Mouse (Mus musculus) intestine, embryonic 16.5 days (tissue): Measurements from ENCODE around the gene Hdac1. TPM values are rescaled to one million over a fixed set of nuclear protein-coding genes. Genes with fewer than 3 reads are reported as not detected.
"Not testable (repeated sequence)": the region's sequence is repeated elsewhere in the genome, so short reads cannot be mapped to it uniquely, and the experiment has no call there.

ENCODE experiments used
- ATAC-seq: fragments of 200-750 bp; cut with Nextera tagmentation; 2 replicates; pipeline ENCODE4 v1.8.0; 2017; ENCODE audit warnings: moderate TSS enrichment, moderate library complexity
- H3K27ac ChIP-seq: fragments of 300-500 bp; sonication (generic); 2 replicates; pipeline ENCODE4 v1.5.1; 2014; ENCODE audit warnings: mild to moderate bottlenecking, low read length
- H3K27me3 ChIP-seq: fragments of 300-500 bp; sonication (generic); replicated peaks from 2 replicates; pipeline ENCODE4 v1.6.1; 2014; ENCODE audit warnings: low read length, control low read depth, mixed read lengths; ENCODE audit not compliant: control insufficient read depth, insufficient read depth
- H3K36me3 ChIP-seq: fragments of 300-500 bp; sonication (generic); 2 replicates; pipeline ENCODE4 v1.6.1; 2014; ENCODE audit warnings: low read length, control low read depth; ENCODE audit not compliant: control insufficient read depth, insufficient read depth
- H3K4me1 ChIP-seq: fragments of 300-500 bp; sonication (generic); 2 replicates; pipeline ENCODE4 v1.6.1; 2014; ENCODE audit warnings: low read length, control low read depth, mixed read lengths; ENCODE audit not compliant: control insufficient read depth, insufficient read depth
- H3K4me2 ChIP-seq: fragments of 300-500 bp; sonication (generic); 2 replicates; pipeline ENCODE4 v1.6.1; 2014; ENCODE audit warnings: low read depth, low read length, control low read depth
- H3K4me3 ChIP-seq: fragments of 300-500 bp; sonication (generic); 2 replicates; pipeline ENCODE4 v1.5.1; 2014; ENCODE audit warnings: mild to moderate bottlenecking, low read length
- H3K9ac ChIP-seq: fragments of 300-500 bp; sonication (generic); 2 replicates; pipeline ENCODE4 v1.6.1; 2014; ENCODE audit warnings: low read depth, low read length
- H3K9me3 ChIP-seq: fragments of 300-500 bp; sonication (generic); 2 replicates; pipeline ENCODE4 v1.6.1; 2016; ENCODE audit warnings: low read length, control low read depth; ENCODE audit not compliant: control insufficient read depth
- WGBS: fragments of 180-500 bp; shearing (Covaris S2); extraction: QIAGEN DNeasy Blood & Tissue Kit; methylation state at CpG from one replicate; pipeline ENCODE4 v1.1.7; 2014; 5-methylcytosine and 5-hydroxymethylcytosine counted together
- polyA plus RNA-seq: library from polyadenylated mRNA; unstranded; fragments of >200 nt; fragmentation: Nextera tagmentation; extraction: Ambion mirVana; gene quantifications from 2 replicates; pipeline ENCODE4 v1.2.1, GENCODE M21; 2015

The Hdac1 gene
- polyA plus RNA-seq, 1 experiment from 2014 or later = 207 TPM

DNA sequence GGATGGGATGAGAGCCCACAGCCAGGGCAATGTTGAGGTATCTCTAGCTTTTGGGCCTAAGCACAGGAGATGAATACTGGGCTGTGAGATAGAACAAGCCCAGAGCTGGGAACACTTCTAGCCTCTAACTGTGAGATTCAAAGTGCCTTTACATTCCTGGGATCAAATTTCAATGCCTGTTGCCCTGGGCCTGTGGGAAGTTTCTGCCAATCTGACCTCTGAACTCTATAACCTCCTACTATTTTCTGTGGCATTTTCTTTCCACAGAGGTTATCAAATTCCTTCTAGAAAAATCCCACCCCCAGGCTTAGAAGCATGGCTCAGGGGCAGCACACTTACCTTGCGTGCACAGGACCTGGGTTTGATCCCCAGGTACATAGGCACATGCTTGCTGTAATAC is 7.8 kb upstream of the Hdac1 start:
- Histone ChIP-seq H3K4me2 (no peak overlapping the region), H3K4me3 (no peak overlapping the region), H3K27me3 (no peaks in the 10 kb centered on the region), H3K36me3 (no peaks in the 10 kb centered on the region), H3K9me3 (no peaks in the 10 kb centered on the region), H3K27ac (no peak overlapping the region), H3K9ac (no peak overlapping the region), H3K4me1 (peaks cover 3% of the 10 kb centered on the region; the same call in 1 of the 2 replicates)
- no peak for ATAC-seq
- 67% methylated on average over 1 of the region's 1 CpGs for WGBS

- Histone ChIP-seq H3K4me1 (no peaks in the 10 kb centered on the region), H3K4me3 (no peak overlapping the region), H3K36me3 (no peaks in the 10 kb centered on the region), H3K9ac (no peak overlapping the region), H3K27ac (no peak overlapping the region), H3K27me3 (no peaks in the 10 kb centered on the region), H3K9me3 (no peaks in the 10 kb centered on the region), H3K4me2 (no peak overlapping the region)
- no peak for ATAC-seq
- 96% methylated on average over 2 of the region's 2 CpGs for WGBS
These were observed 6.8 kb upstream of the Hdac1 start for GRCm38 (mm10) chr4:129549306-129549705.

DNA sequence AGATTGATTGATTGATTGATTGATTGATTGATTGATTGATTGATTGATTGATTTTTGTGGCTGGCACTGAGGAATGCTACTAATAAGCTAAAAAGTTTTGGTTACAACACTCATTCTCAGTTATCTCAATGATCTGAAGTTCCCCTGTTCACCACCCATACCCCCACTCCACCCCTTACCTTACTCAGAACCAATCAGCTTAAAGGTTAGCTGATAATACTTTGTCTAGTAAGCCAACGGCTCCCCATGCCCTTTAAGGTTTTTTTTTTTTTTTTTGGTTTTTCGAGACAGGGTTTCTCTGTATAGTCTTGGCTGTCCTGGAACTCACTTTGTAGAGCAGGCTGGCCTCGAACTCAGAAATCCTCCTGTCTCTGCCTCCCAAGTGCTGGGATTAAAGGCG is 5.1 kb upstream of the Hdac1 start:
- not testable (repeated sequence) for H3K9ac ChIP-seq, H3K27me3 ChIP-seq, H3K4me3 ChIP-seq, H3K27ac ChIP-seq, H3K4me2 ChIP-seq, H3K4me1 ChIP-seq, H3K9me3 ChIP-seq, H3K36me3 ChIP-seq, ATAC-seq
- WGBS = 89% methylated on average over 4 of the region's 4 CpGs

DNA sequence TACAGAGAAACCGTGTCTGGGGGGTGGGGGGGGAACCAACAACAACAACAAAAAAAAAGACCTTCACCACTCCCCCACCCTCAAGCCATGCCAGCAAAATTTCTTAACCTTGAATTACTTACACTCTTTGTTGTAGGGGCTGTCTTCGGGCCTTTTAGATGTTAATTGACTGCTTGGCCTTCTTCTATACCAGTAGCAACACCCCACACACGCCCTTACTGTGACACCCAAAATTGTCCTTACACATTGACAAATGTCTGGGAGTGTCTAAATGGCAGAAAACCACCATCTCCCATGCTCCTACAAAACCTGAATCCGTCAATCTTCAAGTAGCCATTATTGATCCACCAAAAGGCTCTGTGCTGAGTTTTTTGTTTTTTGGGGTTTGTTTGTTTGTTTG is 1.6 kb upstream of the Hdac1 start:
- H3K27me3 ChIP-seq = no peaks in the 10 kb centered on the region
- no peak overlapping the region for H3K9ac ChIP-seq
- no peak overlapping the region for H3K27ac ChIP-seq
- peaks cover 17% of the 10 kb centered on the region for H3K4me1 ChIP-seq
- no peak for ATAC-seq
- WGBS = 89% methylated on average over 4 of the region's 4 CpGs
- H3K4me3 ChIP-seq = no peak overlapping the region
- H3K9me3 ChIP-seq = no peaks in the 10 kb centered on the region
- H3K36me3 ChIP-seq = 0 out of 2 replicates have a peak, but pooled peaks cover 3% of the 10 kb centered on the region
- H3K4me2 ChIP-seq = no peak overlapping the region

GRCm38 (mm10) chr4:129541868-129542591 is 483 bp downstream of the Hdac1 start:
- Histone ChIP-seq H3K27ac (peak overlapping the region; percentile 86), H3K36me3 (0 out of 2 replicates have a peak, but pooled peaks cover 3% of the 10 kb centered on the region), H3K4me2 (peak overlapping the region; percentile 86), H3K4me1 (peaks cover 17% of the 10 kb centered on the region), H3K9ac (peak overlapping the region; percentile 89), H3K27me3 (no peaks in the 10 kb centered on the region), H3K9me3 (no peaks in the 10 kb centered on the region), H3K4me3 (peak overlapping the region; percentile 90)
- WGBS = under 1% methylated on average over 30 of the region's 30 CpGs
- no peak; the same call in none of the 2 replicates for ATAC-seq

- H3K36me3 ChIP-seq = 0 out of 2 replicates have a peak, but pooled peaks cover 3% of the 10 kb centered on the region
- ATAC-seq = no peak
- H3K4me3 ChIP-seq = no peak overlapping the region
- H3K9me3 ChIP-seq = no peaks in the 10 kb centered on the region
- H3K4me2 ChIP-seq = no peak overlapping the region
- H3K27ac ChIP-seq = no peak overlapping the region
- no peaks in the 10 kb centered on the region for H3K27me3 ChIP-seq
- no peak overlapping the region for H3K9ac ChIP-seq
- peaks cover 17% of the 10 kb centered on the region for H3K4me1 ChIP-seq
- WGBS = 84% methylated on average over 6 of the region's 6 CpGs
These were observed 2.5 kb downstream of the Hdac1 start for GRCm38 (mm10) chr4:129540012-129540411.

GRCm38 (mm10) chr4:129528901-129529300 is 13.6 kb downstream of the Hdac1 start:
- H3K4me2 ChIP-seq, H3K27me3 ChIP-seq, H3K9me3 ChIP-seq, H3K9ac ChIP-seq, H3K27ac ChIP-seq, H3K4me3 ChIP-seq, H3K4me1 ChIP-seq, ATAC-seq: not testable (repeated sequence)
- H3K36me3 ChIP-seq = peaks cover 12% of the 10 kb centered on the region
- WGBS = 89% methylated on average over 5 of the region's 6 CpGs

- no peak for ATAC-seq
- Histone ChIP-seq H3K4me3 (no peak overlapping the region), H3K4me1 (no peaks in the 10 kb centered on the region), H3K27me3 (no peaks in the 10 kb centered on the region), H3K36me3 (peaks cover 20% of the 10 kb centered on the region), H3K4me2 (no peak overlapping the region), H3K9me3 (no peaks in the 10 kb centered on the region), H3K9ac (no peak overlapping the region), H3K27ac (no peak overlapping the region)
- 60% methylated on average over 3 of the region's 3 CpGs for WGBS
These were observed 16.6 kb downstream of the Hdac1 start for GRCm38 (mm10) chr4:129525889-129526288.

- Histone ChIP-seq H3K4me1 (no peaks in the 10 kb centered on the region), H3K27me3 (no peaks in the 10 kb centered on the region), H3K4me3 (no peak overlapping the region), H3K4me2 (no peak overlapping the region), H3K36me3 (peaks cover 20% of the 10 kb centered on the region), H3K27ac (no peak overlapping the region), H3K9ac (no peak overlapping the region), H3K9me3 (no peaks in the 10 kb centered on the region)
- no peak for ATAC-seq
- 91% methylated on average over 5 of the region's 5 CpGs for WGBS
These were observed 17.2 kb downstream of the Hdac1 start for GRCm38 (mm10) chr4:129525338-129525737.

DNA sequence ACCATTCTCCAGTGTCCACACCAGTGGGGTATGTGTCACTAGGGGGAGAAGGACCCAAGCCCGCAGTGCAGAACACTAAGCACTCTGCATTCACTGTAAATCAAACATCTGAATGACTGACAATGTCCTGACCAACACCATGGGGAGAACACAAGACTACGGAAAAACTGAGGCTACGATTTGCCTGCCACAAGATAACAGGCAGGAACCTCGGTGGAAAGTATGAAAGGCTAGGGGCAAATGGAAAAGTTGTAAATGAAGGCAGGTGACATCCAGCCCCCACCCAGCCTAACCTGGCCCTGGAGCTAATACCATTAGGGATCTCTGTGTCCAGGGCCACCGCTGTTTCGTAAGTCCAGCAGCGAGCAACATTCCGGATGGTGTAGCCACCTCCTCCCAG is 24.0 kb downstream of the Hdac1 start:
- H3K36me3 ChIP-seq = peaks cover 21% of the 10 kb centered on the region
- H3K27ac ChIP-seq = no peak overlapping the region

More for the DNA sequence above, 24.0 kb downstream of the Hdac1 start:
- H3K4me1 ChIP-seq = peaks cover 10% of the 10 kb centered on the region
- no peaks in the 10 kb centered on the region for H3K27me3 ChIP-seq
- no peaks in the 10 kb centered on the region for H3K9me3 ChIP-seq
- H3K4me2 ChIP-seq = no peak overlapping the region
- no peak overlapping the region for H3K4me3 ChIP-seq
- 90% methylated on average over 8 of the region's 8 CpGs for WGBS
- no peak overlapping the region for H3K9ac ChIP-seq
- ATAC-seq = no peak
